Mouse (Mus musculus) midbrain, embryonic 13.5 days (tissue): ENCODE data around the gene Soat2. TPM values are rescaled to one million over a fixed set of nuclear protein-coding genes. Genes with fewer than 3 reads are reported as not detected.

Source experiments
- ATAC-seq: fragments of 200-750 bp; cut with Nextera tagmentation; 2 replicates; pipeline ENCODE4 v1.8.0; 2017; ENCODE audit warnings: mild to moderate bottlenecking, moderate TSS enrichment, moderate library complexity
- H3K27ac ChIP-seq: fragments of 300-500 bp; sonication (generic); 2 replicates; pipeline ENCODE4 v1.5.1; 2015; ENCODE audit warnings: inconsistent platforms, mild to moderate bottlenecking, moderate library complexity
- H3K27me3 ChIP-seq: fragments of 300-500 bp; sonication (generic); 2 replicates; pipeline ENCODE4 v1.6.1; 2015; ENCODE audit warnings: mild to moderate bottlenecking, inconsistent platforms
- H3K36me3 ChIP-seq: fragments of 300-500 bp; sonication (generic); 2 replicates; pipeline ENCODE4 v1.6.1; 2015; ENCODE audit warnings: mild to moderate bottlenecking, inconsistent platforms
- H3K4me1 ChIP-seq: fragments of 300-500 bp; sonication (generic); replicated peaks from 2 replicates; pipeline ENCODE4 v1.6.1; 2015; ENCODE audit warnings: inconsistent platforms
- H3K4me2 ChIP-seq: fragments of 300-500 bp; sonication (generic); replicated peaks from 2 replicates; pipeline ENCODE4 v1.6.1; 2015; ENCODE audit warnings: moderate library complexity, mild to moderate bottlenecking, inconsistent platforms
- H3K4me3 ChIP-seq: fragments of 300-500 bp; sonication (generic); replicated peaks from 2 replicates; pipeline ENCODE4 v1.5.1; 2015; ENCODE audit warnings: mild to moderate bottlenecking, inconsistent platforms
- H3K9ac ChIP-seq: fragments of 300-500 bp; sonication (generic); replicated peaks from 2 replicates; pipeline ENCODE4 v1.6.1; 2015; ENCODE audit warnings: mild to moderate bottlenecking, inconsistent platforms
- H3K9me3 ChIP-seq: fragments of 300-500 bp; sonication (generic); 2 replicates; pipeline ENCODE4 v1.6.1; 2016; ENCODE audit warnings: mild to moderate bottlenecking, inconsistent platforms
- WGBS: fragments of 180-500 bp; shearing (Covaris S2); methylation state at CpG from one replicate; pipeline ENCODE4 v1.1.7; 2015; 5-methylcytosine and 5-hydroxymethylcytosine counted together
- polyA plus RNA-seq: library from polyadenylated mRNA; unstranded; fragments of >200 nt; fragmentation: Nextera tagmentation; extraction: Ambion mirVana; gene quantifications from 2 replicates; pipeline ENCODE4 v1.2.1, GENCODE M21; 2015

Soat2 gene
- not detected in 2 replicates for polyA plus RNA-seq

DNA sequence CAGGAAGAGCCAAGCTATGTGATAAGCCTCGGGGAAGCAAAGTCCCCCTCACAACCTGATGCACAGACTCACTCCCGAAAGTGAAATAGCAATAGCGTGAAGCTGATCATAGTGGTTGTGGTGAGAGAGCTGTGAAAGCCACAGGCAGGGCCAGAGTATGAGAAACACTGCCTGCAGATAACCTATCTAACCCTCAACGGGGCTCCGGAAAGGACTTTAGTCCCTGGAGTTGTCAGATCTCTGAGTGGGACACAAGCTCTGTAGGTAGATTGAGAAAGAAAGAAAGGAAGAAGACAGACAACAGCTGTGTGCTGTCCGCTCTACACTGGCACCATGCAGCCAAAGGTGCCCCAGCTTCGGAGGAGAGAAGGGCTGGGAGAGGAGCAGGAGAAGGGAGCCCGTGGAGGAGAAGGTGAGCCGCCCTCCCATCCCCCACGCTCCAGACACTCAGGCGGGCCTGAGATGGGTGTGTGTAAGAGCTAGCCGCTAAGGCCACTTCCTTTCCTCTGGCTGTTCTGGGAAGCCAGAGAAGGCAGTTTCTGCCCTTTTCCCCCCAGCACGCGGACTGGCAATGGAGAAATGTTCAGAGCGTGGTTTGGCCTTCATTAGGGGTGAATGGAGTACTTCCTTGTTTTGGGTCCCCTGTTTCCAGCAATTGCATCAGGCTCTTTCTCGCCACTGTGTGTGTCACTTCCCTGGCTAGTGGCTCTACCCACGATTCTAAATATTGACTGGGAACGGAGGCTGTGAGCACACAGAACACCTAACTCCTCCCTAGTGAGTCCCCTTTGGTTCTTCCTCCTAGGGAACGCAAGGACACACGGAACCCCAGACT is at the start of gene Soat2:
Soat2 (plus strand) TSS at position 226 of the 835 bp plus-strand sequence.
- Histone ChIP-seq H3K4me1 (no peaks in the 10 kb centered on the region), H3K9me3 (no peaks in the 10 kb centered on the region), H3K9ac (no peak within 1 kb of the TSS), H3K36me3 (no peaks in the 10 kb centered on the region), H3K27ac (no peak within 1 kb of the TSS), H3K4me2 (no peak within 1 kb of the TSS), H3K4me3 (no peak within 1 kb of the TSS), H3K27me3 (peaks cover 7% of the 10 kb centered on the region)
- WGBS: 60% methylated on average over 20 of the region's 20 CpGs
- ATAC-seq: no peak

DNA sequence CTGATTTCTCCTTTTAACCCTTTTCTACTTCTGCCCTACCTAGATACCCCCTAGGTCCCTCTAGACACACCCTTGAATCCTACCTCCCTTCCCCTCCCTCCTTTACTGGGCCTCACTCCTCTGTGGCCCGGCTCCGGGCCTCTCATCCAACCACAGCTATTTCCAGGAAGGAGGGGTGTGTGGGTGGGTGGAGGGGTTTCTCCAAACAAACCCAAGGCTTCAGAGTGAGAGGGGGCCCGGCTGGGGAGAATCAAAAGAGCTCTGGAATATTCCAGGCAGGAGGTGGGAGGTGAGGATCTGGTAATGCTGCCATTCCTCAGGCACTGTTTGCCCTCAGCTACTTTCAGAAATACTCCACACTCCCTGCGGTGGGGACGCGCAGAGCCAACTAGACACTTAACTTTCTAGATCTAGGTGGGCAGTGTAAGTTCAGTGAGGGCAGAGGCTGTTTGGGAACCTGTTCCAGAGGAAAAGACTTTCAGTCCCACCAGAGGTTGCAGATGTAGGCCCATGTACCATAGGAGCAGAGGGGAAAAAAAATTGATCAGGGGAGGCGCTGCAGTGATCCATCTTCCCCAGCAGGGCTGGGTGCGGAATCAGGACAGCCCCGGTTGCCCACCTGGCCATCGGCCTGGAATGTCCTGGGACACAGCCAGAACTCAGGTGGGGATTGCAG is 49.2 kb upstream of the Soat2 start:
- Histone ChIP-seq H3K4me1 (peaks cover 56% of the 10 kb centered on the region), H3K9me3 (no peaks in the 10 kb centered on the region), H3K4me3 (peak overlapping the region; percentile 43; the same call in 1 of the 2 replicates), H3K9ac (0 out of 2 replicates have a peak overlapping the region, but pooled peaks have one; percentile 2), H3K27me3 (peaks cover 68% of the 10 kb centered on the region), H3K4me2 (peak overlapping the region; percentile 71), H3K36me3 (peaks cover 23% of the 10 kb centered on the region), H3K27ac (peak overlapping the region; percentile 49; the same call in 1 of the 2 replicates)
- 30% methylated on average over 10 of the region's 10 CpGs for WGBS
- no peak for ATAC-seq

DNA sequence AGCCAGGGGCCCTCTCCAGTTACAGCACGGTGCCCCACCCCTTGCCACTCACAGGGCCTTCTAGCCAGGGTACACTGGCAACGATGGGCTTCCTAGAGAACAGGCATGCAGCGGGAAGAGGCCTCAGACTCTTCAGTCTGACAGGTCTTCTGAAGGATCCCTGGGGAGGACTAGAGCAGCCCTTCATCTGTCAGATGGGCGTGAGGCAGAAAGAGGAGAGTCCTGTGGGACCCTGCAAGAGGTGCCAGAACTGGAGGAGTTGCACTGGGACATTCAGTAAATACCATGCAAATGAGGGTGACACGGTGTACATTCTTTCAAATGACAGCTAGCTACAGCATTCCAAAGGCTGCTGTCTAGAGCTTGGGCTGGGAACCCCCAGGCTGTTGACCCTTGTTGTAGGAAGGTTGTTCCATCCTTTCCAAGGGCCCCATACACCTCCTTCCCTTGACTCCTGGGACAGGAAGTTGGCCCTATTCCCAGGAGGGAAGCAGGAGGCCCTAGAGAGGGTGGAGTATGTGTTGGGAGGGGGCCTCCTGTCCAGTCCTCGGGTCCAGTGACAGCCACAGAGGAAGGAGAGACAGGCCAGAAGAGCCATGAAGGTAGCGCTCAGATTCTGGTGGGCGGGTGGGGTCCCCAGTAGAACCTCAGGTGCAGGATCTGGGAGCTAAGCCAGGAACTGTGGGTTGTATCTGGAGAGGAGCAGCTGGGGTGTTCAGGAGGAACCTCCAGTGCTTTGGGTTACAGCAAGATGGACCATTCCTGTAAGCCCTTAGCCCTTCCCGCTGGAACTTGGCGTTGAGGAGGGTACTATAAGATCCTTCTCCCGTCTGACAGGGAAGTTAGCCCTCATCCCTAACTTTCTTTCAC is 48.4 kb upstream of the Soat2 start:
- Histone ChIP-seq H3K36me3 (peaks cover 17% of the 10 kb centered on the region), H3K4me2 (no peak overlapping the region), H3K9ac (0 out of 2 replicates have a peak overlapping the region, but pooled peaks have one; percentile 2), H3K27ac (peak overlapping the region; percentile 49; the same call in 1 of the 2 replicates), H3K4me1 (peaks cover 64% of the 10 kb centered on the region), H3K4me3 (no peak overlapping the region), H3K9me3 (no peaks in the 10 kb centered on the region), H3K27me3 (peaks cover 76% of the 10 kb centered on the region)
- WGBS: 33% methylated on average over 11 of the region's 11 CpGs
- ATAC-seq: no peak

DNA sequence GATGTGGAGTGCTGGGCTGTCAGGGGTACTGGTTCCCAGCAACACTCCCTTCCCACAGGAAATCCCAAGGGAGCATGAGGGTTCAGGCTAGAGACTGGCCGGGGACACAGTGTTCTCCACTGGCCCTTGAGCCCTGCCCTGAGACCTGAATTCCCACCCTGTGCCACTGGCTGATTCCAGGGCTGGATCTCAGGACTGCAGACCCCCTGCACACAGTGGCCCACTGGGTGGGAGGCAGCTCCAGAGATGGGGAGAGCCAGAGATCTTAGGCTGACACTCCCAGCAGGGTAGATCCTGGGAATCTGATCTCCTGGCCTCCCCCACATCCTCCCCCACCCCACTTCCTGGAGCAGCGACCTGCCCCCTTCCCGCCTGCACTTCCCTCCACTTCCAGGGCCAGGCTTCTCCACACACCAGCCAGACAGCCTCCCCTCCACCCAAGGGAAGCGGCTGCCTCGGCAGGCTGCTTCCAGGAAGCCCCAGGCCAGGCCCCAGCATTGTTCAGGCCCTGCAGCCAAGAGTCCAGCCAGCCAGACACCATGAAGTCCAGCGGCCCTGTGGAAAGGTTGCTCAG is 47.7 kb upstream of the Soat2 start:
- WGBS: 10% methylated on average over 6 of the region's 6 CpGs

DNA sequence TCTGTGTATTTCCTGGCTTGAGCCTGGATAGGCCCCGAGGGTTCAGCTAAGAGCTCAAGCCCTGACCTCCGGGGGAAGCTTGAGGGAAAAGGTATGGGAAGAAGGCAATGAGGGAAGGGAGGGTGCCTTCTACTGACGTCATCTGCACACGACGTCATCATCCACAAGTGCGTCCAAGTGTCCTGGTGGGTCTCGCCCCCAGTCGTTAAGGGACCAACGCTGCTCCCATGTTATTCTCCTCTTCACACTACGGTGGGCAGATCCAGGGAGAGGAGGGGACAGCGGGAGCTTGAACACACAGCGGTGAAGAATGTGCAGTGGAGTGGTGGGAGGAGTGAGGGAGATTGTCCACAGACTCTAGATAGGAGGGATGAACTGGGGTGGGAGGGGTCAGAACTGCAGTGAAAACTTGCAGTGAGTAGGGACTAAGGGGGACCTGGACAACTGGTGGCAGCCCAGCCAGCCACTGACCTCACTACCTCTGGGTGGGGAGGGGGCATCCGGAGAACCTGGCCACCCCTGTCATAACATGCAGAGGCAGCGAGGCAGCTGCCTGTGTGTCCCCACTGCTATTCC is 46.9 kb upstream of the Soat2 start:
- Histone ChIP-seq H3K9me3 (no peaks in the 10 kb centered on the region), H3K36me3 (0 out of 2 replicates have a peak, but pooled peaks cover 2% of the 10 kb centered on the region), H3K27me3 (peaks cover 82% of the 10 kb centered on the region), H3K4me1 (peaks cover 70% of the 10 kb centered on the region), H3K9ac (peak overlapping the region; percentile 46; the same call in 1 of the 2 replicates), H3K4me3 (peak overlapping the region; percentile 23; the same call in 1 of the 2 replicates), H3K4me2 (peak overlapping the region; percentile 13; the same call in 1 of the 2 replicates), H3K27ac (peak overlapping the region; percentile 58; the same call in 1 of the 2 replicates)
- 6% methylated on average over 14 of the region's 14 CpGs for WGBS
- ATAC-seq: no peak

More for the DNA sequence above, 47.7 kb upstream of the Soat2 start:
- peak overlapping the region; percentile 58 for H3K27ac ChIP-seq
- H3K36me3 ChIP-seq: peaks cover 10% of the 10 kb centered on the region
- ATAC-seq: no peak
- peak overlapping the region; percentile 23 for H3K4me3 ChIP-seq
- peak overlapping the region; percentile 46; the same call in 1 of the 2 replicates for H3K9ac ChIP-seq
- H3K9me3 ChIP-seq: no peaks in the 10 kb centered on the region
- peak overlapping the region; percentile 11; the same call in 1 of the 2 replicates for H3K4me2 ChIP-seq
- H3K27me3 ChIP-seq: peaks cover 83% of the 10 kb centered on the region
- H3K4me1 ChIP-seq: peaks cover 70% of the 10 kb centered on the region

DNA sequence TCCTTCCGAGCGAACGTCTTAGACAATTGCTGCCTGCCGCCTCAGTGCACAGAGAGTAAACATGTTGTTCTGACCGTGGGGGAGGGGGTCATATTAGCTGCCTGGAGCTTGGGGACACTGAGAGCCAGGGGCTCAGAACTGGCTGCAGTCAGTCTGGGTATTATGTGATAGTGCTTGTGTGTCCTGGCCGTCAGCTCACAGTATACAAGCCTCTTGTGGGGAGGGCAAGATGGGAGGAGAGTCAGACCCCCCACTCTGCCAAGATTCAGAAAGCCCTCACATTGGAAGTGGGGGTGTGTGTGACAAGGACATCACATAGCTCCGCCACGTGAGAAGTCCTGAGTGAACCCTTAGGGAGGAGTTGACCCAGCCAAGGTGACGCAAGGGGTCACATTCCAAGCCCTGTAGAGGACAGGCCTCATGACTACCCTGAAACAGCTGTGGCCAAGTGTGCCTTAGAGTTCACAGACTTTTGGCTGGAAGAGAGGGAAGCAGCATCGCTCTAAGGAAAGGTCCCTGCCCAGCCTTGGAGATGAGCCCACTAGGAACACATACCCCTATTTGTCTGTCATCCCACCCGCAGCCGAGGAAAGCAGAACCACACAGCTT is 46.3 kb upstream of the Soat2 start:
- peaks cover 70% of the 10 kb centered on the region for H3K4me1 ChIP-seq

DNA sequence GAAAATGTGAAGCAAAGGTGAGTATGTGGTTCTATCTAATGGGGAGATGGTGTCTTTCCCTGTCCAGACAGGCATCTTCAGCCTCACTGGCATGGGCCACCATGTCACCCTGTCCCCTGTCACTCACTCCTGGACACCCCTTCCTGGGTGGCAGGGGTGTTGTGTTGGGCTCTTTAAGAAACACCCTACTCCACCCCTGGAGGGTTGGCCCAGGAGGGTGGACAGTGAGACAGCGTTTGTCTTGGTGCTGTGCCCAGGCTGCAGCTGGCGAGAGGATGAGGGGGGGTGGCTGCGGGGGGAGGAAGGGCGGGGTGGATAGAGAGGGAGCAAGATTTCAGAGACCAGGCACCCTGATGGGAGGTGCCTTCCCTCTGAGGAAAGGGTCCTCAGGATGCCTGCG is 45.0 kb upstream of the Soat2 start:
- Histone ChIP-seq H3K4me3 (no peak overlapping the region), H3K9me3 (no peaks in the 10 kb centered on the region), H3K4me2 (no peak overlapping the region), H3K27me3 (peaks cover 73% of the 10 kb centered on the region), H3K4me1 (peaks cover 62% of the 10 kb centered on the region), H3K27ac (no peak overlapping the region), H3K9ac (no peak overlapping the region), H3K36me3 (no peaks in the 10 kb centered on the region)
- 66% methylated on average over 5 of the region's 5 CpGs for WGBS
- no peak for ATAC-seq

More for the DNA sequence above, 46.3 kb upstream of the Soat2 start:
- no peak for ATAC-seq
- no peaks in the 10 kb centered on the region for H3K9me3 ChIP-seq
- peak overlapping the region; percentile 13; the same call in 1 of the 2 replicates for H3K4me2 ChIP-seq
- H3K27me3 ChIP-seq: peaks cover 81% of the 10 kb centered on the region
- H3K27ac ChIP-seq: no peak overlapping the region
- 33% methylated on average over 12 of the region's 12 CpGs for WGBS
- no peak overlapping the region for H3K9ac ChIP-seq
- H3K4me3 ChIP-seq: peak overlapping the region; percentile 23; the same call in 1 of the 2 replicates
- no peaks in the 10 kb centered on the region for H3K36me3 ChIP-seq

DNA sequence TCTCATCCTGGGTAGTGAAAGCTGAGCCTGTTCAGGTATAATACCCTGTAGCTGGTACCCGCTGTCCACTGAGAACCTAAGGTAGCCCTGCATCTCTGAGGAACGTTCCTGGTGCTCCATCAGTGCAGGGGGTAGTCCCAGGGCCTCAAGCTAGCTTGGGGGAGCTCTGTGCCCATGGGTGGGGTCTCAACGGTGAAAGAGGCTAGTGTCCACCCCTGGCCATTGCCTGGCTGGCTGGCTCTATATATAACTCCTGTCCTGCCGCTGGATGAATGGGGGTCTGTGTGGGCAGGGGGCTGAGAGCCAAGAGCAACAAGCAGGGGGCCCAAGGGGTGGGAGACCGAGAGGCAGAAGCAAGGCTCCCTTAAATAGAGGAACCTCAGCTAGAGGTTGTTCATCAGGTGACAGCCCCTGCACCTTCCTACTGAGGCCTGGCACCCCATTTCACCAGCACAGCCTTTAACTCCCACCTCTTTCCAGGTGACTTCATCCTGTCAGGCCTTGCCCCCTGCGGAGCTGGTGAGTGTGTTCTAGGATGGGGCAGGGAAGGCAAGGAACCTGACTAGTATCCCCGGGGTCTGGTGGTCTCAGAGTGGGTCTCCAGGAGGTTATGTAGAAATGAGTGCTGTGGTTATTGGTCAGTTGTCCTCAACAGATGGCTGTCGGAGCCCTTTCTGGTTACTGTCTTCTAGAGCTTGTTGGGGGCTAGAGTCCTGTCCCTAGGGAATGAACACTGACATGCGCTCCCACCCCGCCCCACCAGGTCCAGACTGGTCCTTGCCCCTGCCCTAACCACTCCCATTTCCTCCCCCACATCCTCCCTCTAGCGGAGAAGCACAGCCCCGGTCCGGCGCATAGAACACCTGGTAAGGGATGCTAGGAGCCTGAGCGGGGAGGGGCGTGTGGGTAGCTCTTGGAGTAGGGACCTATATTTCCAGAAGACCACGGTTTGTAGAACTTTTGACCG is 44.3 kb upstream of the Soat2 start:
- WGBS: 27% methylated on average over 18 of the region's 18 CpGs
- Histone ChIP-seq H3K4me2 (peak overlapping the region; percentile 57), H3K4me3 (peak overlapping the region; percentile 32; the same call in 1 of the 2 replicates), H3K9me3 (no peaks in the 10 kb centered on the region), H3K27ac (no peak overlapping the region), H3K27me3 (peaks cover 67% of the 10 kb centered on the region), H3K4me1 (peaks cover 55% of the 10 kb centered on the region), H3K9ac (no peak overlapping the region), H3K36me3 (no peaks in the 10 kb centered on the region)
- ATAC-seq: no peak

DNA sequence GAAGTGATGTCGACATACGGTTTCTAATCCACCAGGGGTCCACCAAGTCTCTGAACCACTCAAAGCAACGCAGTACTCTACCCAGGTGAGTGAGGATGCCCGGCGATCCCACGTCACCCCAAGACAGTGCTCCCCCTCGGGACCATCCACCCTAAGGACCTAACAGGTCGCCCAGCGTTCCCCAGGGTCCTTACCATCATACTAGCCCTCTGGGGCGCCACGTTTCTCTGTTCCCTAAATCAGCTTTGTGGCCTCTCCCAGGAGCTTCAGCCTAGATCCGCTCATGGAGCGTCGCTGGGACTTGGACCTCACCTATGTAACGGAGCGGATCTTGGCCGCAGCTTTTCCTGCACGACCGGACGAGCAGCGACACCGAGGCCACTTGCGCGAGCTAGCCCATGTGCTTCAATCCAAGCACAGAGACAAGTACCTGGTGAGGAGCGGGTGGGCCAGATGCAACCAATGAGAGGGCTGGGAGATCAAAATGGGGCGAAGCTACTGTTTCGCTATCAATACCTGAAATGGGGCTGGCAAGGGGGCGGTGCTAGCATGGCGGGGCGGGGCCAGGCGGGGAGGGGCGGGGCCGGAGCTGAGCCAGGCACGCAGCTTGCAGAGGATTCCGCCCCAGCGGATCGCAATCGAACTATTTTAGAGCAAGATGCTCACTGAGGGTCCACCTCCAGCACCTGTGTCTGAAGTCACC is 43.4 kb upstream of the Soat2 start:
- peaks cover 47% of the 10 kb centered on the region for H3K4me1 ChIP-seq
- H3K36me3 ChIP-seq: no peaks in the 10 kb centered on the region
- no peaks in the 10 kb centered on the region for H3K9me3 ChIP-seq
- H3K27ac ChIP-seq: no peak overlapping the region
- peaks cover 59% of the 10 kb centered on the region for H3K27me3 ChIP-seq
- 6% methylated on average over 38 of the region's 38 CpGs for WGBS
- H3K4me2 ChIP-seq: peak overlapping the region; percentile 57
- H3K4me3 ChIP-seq: peak overlapping the region; percentile 32
- no peak for ATAC-seq
- peak overlapping the region; percentile 41; the same call in 1 of the 2 replicates for H3K9ac ChIP-seq
